ENCODE assay signal across 8 mouse cellular contexts in genomic region chr9:106345167-106345566, GRCm38 (mm10). TPM values are rescaled to one million over a fixed set of nuclear protein-coding genes. Genes with fewer than 3 reads are reported as not detected.
A peak's percentile ranks its signal among the peaks of the same experiment; 100 is the strongest.
DNase-seq lines count a peak whose midpoint lies in the region; ATAC-seq lines count a peak whose summit lies in the region.

No protein-coding gene starts in this region.

- WGBS in kidney, embryonic 16.5 days: 43% methylated on average over 6 of the region's 6 CpGs
- 19% methylated on average over 6 of the region's 6 CpGs for WGBS in midbrain, embryonic 10.5 days

- no peaks in the 10 kb centered on the region for H3K9me3 ChIP-seq in kidney, embryonic 16.5 days (ENCODE audit: low read length)
- no peaks in the 10 kb centered on the region for H3K9me3 ChIP-seq in midbrain, embryonic 10.5 days (replicated peaks)

- no peak overlapping the region for H3K4me2 ChIP-seq in kidney, embryonic 16.5 days (replicated peaks; ENCODE audit: low read depth, low read length)

- peak; percentile 61 to 70 for DNase-seq in frontal cortex, postnatal 36 days (ENCODE audit: low spot score in 2 of 2)
- DNase-seq in frontal cortex, postnatal 10 days (ENCODE audit: low spot score in 2 of 2): no peak
- peak; percentile 91 for DNase-seq in adrenal gland, postnatal 14 days
- DNase-seq in gastrocnemius, postnatal 10 days: peak; percentile 74
- DNase-seq in midbrain, embryonic 10.5 days (ENCODE audit: low spot score): peak; percentile 51
- DNase-seq in testis, postnatal 10 days (ENCODE audit: low spot score): no peak

- no peak for ATAC-seq in kidney, embryonic 16.5 days (ENCODE audit: low FRiP score, low TSS enrichment)
- ATAC-seq in megakaryocyte-erythroid progenitor cell, adult 5-6 weeks (replicated peaks; ENCODE audit: low FRiP score, low TSS enrichment, poor library complexity, severe bottlenecking): no peak

- H3K4me3 ChIP-seq in kidney, embryonic 16.5 days (ENCODE audit: low read length): no peak overlapping the region
- no peak overlapping the region; the same call in 1 of the 2 replicates for H3K4me3 ChIP-seq in midbrain, embryonic 10.5 days

- H3K27ac ChIP-seq in kidney, embryonic 16.5 days (ENCODE audit: low read length): no peak overlapping the region
- peak overlapping the region; percentile 79 for H3K27ac ChIP-seq in midbrain, embryonic 10.5 days (replicated peaks)

- H3K27me3 ChIP-seq in kidney, embryonic 16.5 days (ENCODE audit: insufficient read depth, low read length): no peaks in the 10 kb centered on the region
- H3K27me3 ChIP-seq in midbrain, embryonic 10.5 days (ENCODE audit: low read depth, poor library complexity, severe bottlenecking): no peaks in the 10 kb centered on the region

- H3K4me1 ChIP-seq in kidney, embryonic 16.5 days (ENCODE audit: insufficient read depth, low read length): peaks cover 36% of the 10 kb centered on the region
- peaks cover 47% of the 10 kb centered on the region for H3K4me1 ChIP-seq in midbrain, embryonic 10.5 days

- 0 out of 2 replicates have a peak overlapping the region, but pooled peaks have one; percentile 13 for H3K9ac ChIP-seq in kidney, embryonic 16.5 days (replicated peaks; ENCODE audit: low read length)

- no peaks in the 10 kb centered on the region for H3K36me3 ChIP-seq in kidney, embryonic 16.5 days (ENCODE audit: insufficient read depth, low read length)
- no peaks in the 10 kb centered on the region for H3K36me3 ChIP-seq in midbrain, embryonic 10.5 days

RNA-seq across cellular contexts. Expression of gene Dusp7, which starts 23.3 kb away (rescaled TPM):
- 21.1 and 26.0 TPM in 2 replicates for total RNA-seq in adrenal gland, postnatal 14 days (2021)
- 10 to 100 TPM; 16.0 to 19.9 TPM for total RNA-seq in gastrocnemius, postnatal 10 days (2021)
- polyA plus RNA-seq in kidney, embryonic 16.5 days (2015; fragmentation: Nextera tagmentation; extraction: Ambion mirVana): 13.6 and 13.7 TPM in 2 replicates
- polyA plus RNA-seq in midbrain, embryonic 10.5 days (2016; fragmentation: Nextera tagmentation; extraction: Ambion mirVana): 11.4 and 14.1 TPM in 2 replicates
- 19.0 and 22.9 TPM in 2 replicates for total RNA-seq in megakaryocyte-erythroid progenitor cell, adult 5-6 weeks (2014; fragmentation: Nextera tagmentation)
- total RNA-seq in megakaryocyte-erythroid progenitor cell, adult 5-6 weeks (2017): 3.2 and 7.2 TPM in 2 replicates

Comparison
In these comparisons a context has a peak if more than half of its experiments do, and no peak if none do; other contexts are left out.
1. DNase-seq: peak in frontal cortex, postnatal 36 days (2 of 2), adrenal gland, postnatal 14 days (single experiment), gastrocnemius, postnatal 10 days (single experiment) and midbrain, embryonic 10.5 days (single experiment); none in frontal cortex, postnatal 10 days (0 of 2) and testis, postnatal 10 days (single experiment).